Mouse (Mus musculus): ENCODE measurements around the gene Capn10. TPM values are rescaled to one million over a fixed set of nuclear protein-coding genes. Genes with fewer than 3 reads are reported as not detected.
"Not testable (repeated sequence)": the region's sequence is repeated elsewhere in the genome, so short reads cannot be mapped to it uniquely, and the experiment has no call there.

Gene Capn10
- total RNA-seq, 4 experiments from 2014 or later = 17.3 to 27.2 (median 24.3) TPM

DNA sequence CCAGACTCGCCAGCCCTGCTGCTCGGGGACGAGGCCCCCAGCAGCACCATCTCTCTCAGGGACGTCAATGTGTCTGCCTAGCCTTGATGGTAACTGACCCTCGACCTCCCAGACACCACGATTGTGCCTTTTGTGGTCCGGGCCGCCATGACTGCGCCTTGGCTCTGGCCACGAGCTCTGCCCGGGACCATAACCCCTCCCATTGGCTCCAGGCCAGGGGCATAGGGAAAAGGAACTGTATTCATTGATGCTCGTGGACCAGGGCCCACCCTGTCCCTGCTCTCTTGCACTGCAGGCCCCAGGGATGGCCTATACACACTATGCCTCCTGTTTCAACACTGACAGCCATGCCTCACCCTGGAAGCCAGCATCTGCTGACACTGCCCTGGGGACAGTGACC, 14.4 kb upstream of the Capn10 start:
- no peak for DNase-seq

DNA sequence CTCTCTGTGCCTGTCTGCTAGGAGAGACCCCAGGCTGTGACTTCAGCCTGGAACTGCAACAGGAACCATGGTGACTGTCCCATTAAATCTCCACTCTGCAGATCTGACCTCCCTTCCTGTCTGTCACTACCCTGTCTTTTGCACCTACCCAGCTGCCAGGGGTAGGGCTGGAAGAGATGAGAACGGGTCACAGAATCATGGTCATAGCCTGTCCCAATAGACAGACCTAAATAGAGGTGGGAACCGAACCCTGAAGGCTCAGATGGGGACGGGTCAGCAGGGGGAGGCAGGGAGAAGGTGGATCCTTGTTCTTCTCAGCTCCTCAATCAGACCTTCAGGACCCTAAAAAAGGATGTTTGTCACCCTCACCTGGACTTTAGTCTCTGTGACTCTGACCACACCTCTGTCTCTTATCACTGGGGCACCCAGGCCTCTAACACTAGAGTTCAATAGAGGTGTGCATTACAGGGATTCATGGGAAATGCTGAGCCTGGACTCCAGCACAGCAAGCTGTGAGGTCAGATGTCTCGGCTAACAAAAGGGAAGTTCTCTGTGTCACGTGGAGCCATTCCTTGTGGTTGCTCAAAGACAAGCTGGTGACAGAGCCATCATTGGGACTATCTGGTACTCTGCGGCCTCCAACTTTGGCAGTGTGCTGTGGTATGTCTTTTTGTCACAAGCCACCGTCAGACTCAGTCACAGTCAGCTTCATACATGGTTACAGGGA, 13.5 kb upstream of the Capn10 start:
- no peak for DNase-seq

DNA sequence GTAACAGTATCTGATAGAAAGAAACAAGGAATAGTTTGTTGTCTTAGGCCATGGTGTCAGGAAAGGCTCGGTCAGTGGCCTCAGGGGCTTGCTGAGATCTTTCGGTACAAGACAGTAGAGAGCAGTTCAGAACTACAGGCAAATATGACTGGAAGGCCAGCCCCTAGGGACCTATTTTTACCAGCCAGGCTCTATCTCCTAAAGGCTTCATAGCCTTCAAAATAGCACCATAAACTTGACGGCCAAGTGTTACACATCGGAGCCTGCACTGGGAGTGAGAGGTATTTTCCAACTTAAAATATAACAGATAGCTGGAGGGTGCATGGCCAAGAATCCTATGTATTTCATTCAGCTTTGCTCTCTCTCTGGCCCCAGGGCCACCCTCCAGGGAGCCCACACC, 12.7 kb upstream of the Capn10 start:
- no peak for DNase-seq

DNA sequence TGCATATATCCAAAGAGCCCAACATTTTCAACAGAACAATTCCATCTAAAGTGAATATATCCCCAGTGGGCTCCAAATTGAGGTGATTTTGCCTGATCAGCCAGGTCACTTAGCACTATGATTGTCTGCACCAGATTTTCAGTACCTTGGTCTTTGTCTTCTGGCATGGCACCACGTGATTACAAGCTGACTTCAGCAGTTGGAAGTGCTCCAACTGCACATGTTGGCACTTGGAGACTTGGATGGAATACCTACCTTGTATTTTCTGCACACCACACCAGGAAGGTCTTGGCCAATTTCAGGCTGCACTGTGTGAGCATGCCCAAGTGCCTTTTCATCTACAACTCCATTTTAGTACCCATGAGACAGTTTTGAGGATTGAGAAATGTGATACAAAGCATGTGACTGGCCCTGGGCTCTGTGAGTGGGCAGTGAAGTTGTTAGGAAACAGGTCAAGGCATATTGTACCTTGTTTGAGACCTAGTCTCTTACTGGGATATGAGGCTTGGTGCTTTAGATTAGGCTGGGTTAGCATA, 3.9 kb upstream of the Capn10 start:
- no peak for DNase-seq

DNA sequence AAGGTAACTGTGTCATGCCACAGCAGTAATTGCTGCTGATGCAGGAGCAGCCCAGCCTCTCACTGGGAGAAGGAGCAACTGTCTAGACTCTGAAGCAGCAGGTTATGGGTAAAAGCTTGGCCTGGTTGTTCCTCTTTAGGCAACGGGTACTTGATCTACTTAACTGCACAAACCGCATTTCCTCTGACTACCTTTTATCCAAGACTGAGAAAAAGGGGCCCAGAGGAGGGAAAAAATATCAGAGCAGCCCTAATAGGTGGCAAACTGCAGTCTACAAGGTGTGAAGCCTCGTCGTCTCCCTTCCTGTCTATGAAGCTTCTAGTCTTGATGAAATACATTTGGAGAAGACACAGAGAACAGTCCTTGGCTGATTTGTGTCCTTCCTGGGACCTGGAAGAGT, 565 bp upstream of the Capn10 start:
- no peak for DNase-seq

DNA sequence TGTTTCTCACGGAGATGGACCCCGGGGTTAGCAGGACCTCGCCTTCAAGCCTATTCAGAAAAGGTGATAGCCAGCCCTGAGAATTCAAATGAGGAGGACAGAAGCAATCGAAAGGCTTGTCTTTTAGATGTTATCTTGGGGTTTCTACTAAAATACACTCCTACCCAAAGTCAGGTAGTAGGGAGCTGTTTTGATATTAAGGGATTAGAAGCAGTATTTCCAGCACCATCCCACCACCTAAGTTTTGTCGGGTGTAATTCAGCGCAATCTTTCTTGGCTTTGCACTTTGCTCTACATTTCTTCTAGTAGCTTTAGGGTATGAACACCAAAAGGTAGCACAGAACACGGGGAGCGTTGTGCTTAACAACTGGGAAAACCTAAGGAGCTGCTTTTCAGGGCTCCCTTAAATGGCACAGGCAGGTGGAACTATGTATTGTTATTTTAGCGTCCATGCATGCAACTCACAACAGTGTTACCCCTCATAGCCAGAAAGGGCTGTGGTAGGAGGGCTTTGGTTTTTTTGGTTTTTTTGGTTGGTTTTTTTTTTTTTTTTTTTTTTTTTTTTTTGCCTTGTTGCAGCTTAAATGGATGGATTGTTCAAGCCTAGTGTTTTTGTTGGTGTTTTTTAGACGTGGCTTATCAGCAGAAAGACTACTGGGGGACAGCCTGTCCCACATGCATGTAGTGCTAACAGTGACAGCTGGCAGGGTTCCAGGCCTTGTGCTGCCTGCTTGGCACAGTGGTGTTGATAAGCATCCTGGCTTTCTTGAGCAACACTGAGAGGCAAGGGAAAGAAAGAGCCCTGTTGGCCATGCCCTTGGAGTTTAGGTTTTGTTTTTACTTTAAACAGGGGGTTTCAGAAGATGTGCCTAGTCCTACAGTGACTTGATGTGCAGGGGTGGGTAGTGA, 1.1 kb downstream of the Capn10 start:
- peak; percentile 46 for DNase-seq

DNA sequence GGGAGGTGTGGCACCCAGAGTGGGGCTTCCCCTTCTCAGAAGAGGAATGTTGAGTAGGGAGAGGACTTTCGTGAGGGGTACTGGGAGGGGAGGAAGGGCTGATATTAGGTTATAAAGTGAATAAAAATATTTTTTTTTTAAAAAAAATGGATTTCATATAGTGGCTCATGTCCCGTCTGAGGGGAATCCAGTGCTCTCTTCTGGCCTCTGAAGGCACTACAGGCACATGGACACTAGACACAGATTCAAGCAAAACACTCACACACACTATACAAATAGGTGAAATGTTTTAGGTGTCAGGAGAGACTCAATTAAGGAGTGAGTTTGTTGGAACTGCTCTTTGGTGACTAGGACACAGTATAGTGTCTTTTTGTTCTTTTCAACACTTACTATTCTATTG, 1.8 kb downstream of the Capn10 start:
- no peak for DNase-seq

DNA sequence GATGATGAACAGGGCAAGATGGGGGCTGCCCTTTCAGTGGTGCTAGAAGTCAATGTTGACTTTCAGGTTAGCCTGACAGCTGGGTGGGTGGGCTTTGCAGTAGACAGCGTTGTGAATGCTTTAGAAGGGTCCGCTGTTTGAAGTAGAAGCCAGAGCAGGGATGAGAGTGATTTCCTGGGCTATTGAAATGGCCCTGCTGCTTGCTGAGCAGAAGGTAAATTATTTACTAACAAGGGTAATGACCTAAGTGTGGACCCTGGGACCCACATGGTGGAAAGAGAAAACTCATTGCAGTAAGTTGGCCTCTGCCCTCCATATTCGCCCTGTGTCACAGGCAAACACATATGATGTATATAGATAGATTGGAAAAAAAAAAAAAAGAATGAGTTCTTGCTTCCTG, 2.3 kb downstream of the Capn10 start:
- no peak for DNase-seq

DNA sequence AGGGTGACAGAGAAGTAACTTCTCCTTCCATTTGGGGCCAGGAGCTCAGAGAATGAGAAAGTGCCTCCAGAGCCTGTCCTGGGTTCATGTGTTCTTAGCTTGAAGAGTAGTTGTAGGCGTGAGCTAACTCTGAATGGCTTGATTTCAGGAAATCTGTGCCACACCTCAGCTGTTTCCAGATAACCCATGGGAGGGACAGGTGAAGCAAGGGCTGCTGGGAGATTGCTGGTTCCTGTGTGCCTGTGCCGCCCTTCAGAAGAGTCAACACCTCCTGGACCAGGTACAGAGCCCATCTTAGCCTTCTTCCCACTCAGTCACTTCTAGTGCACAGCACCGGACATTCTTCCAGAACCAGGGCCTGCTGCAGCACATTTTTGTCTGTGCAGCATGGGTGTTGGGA, 3.6 kb downstream of the Capn10 start:
- DNase-seq = no peak

DNA sequence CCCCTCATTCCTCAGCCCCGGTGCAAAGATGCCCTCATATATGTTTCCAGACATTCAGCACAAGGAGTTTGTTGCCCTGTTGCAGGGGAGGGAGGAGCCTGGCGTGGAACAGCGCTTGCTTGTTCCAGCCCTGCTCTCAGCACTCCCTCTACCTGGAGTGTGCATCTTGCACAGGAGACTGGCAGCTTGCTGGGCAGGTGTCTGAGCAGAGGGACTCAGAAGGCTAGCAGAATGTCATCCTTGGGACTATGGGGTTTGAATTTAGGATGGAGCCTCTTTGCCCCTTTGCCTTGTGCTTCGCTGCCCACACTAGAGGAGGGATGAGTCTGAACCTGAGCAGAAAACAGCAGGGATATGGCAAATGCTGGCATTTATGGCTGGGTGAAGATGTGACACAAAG, 5.6 kb downstream of the Capn10 start:
- DNase-seq = no peak

DNA sequence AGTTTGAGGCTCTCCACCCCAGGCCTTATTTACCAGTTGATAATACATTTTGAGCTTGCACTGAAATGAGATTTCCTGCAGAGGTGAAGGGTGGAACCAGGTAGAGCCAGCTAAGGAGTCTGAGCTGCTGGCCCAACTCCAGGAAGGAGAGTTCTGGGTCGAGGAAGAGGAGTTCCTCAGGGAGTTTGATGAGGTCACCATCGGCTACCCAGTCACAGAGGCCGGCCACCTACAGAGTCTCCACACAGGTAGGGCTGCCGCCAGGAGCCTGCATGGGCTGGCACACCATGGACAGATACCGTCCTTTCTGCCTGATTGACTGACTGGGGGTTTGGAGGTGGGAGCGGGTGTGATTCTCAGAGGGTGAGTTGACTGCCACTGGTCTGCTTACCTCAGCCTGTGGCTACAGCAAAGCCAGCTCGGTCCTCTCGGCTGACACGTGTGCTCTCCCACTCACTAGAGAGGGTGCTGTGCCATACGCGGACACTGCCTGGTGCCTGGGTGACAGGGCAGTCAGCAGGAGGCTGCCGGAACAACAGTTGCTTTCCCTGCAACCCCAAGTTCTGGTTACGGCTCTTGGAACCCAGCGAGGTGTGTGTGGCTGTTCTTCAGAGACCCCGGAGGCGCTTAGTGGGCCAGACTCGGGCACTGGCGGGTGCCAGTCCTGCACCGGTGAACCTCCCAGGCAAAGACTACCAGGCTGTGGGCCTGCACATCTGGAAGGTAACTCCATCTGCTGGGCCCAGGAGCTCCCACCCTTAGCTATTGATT, 9.2 kb downstream of the Capn10 start:
- no peak for DNase-seq

DNA sequence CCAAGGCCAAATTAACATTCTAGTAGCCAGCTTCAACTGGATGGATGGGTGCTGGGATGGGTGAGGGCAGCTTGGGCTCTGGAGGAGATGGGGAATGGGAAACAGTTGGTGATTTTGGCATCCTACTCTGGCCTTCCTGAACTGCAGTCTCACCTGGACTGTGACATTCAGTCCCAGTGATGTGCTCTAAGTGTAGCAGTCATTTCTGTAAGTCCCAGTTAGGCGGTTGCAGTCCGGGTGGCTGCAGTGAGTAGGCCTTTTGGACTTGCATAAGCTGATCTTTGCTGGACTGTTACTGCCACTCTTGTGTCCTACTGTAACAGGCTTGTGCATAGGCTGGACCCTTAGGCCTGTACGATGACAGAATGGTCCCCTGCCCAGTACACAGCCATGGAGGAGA, 13.8 kb downstream of the Capn10 start:
- no peak for DNase-seq

DNA sequence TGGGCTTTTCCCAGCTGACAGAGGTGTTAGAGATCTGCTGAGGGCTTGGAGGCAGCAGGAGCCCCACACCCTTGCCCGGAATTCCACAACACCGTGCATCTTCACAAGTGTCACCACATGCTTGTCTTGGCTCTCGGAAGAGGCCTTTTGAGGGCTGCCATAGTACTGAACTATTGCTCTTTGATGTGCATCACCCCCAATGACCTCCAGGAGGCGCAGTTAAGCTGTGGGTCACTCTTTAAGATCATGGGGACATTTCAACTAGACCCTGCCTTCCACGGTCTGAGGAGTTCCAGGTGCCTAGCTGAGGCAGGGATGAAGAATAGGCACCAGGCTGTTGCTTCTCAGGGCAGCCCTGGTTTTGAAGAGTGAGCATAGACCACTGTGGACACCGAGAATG, 15.2 kb downstream of the Capn10 start:
- DNase-seq = no peak

DNA sequence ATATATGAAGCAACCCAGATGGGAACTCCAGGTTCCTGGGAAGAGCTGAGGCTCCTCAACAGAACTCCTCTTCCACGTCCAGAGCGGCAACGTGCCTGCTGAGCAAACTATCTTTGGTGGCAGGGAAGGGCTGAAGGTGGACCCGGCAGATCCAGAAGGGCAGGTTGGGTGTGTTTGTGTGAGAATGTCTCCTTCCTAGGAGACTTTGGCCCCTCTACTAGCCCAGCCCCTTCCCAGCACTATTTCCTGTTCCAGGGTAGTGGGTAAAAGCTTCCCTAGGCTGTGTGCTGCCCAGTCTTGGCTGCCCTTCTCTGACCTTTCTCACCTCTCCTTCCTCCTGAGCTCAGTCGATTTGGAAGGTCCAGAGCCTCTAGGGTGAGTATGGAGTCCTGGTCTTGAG, 16.4 kb downstream of the Capn10 start, which contains the start of gene Gpr35:
Gene Gpr35, plus strand, starts transcription at position 259 of the 400 bp plus-strand sequence.
- no peak for DNase-seq

DNA sequence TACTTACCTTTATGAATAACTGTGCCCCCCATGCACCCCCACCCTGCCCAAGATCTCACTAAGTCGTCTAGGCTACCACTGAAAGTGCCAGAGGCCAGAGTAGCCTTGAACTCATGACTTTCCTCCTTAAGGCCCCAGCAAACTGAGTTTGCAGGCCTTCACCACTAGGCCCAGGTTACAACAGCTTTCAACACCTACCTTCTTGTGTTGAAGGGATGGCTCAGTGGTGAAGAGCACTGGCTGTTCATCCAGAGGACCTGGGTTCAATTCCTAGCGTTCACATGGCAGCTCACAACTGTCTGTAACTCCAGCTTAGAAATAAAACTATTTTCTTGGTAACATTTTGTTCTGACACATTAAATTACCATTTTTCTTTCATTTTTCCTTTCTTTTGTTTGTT, 19.5 kb downstream of the Capn10 start:
- DNase-seq = no peak

DNA sequence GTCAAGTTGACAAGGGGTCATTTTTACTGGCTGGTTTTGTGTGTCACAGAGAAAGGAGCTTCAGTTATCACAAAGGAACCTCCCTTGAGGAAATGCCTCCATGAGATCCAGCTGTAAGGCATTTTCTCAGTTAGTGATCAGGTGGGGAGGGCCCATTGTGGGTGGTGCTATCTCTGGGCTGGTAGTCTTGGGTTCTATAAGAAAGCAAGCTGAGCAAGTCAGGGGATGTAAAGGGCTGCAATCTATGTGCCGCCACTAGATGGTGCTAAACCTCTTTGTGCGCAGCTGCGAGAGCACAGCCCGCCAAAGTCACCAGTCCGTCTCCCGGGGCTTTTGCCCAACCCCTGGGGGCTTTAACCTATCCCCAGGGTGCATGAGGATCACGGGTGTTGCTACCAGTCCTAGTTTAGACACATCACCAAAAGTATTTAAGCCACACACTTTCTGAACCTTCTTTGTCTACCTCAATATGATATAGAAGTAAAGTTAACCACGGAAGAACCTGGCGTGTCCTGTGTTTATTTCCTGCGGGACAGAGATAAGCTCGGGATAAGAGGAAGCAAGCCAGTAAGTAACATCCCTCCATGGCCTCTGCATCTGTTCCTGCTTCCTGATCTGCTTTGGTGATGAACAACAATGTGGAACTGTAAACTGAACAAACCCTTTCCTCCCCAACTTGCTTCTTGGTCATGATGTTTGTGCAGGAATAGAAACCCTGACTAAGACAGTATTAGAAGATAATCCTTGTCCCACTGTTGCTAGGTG, 22.6 kb downstream of the Capn10 start:
- DNase-seq = peak; percentile 53

DNA sequence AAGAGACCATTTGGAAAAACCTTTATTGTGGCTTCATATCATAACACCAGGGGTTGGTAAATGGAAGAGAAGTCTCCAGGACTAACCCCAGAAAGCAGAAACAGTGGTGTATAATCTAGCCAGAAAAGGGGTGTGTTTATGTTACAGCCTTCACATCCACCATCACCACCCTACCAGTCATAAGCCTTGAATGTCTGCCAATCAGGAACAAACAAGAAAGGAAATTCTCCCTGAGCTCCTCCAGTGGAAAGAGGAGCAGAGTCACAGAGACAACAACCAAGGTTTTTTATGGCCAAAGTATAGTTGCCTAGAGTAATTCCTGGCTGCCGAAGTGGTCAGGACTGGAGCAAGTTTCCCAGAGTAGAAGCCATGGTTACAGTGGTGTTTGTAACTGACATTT, 24.8 kb downstream of the Capn10 start:
- no peak for DNase-seq

DNA sequence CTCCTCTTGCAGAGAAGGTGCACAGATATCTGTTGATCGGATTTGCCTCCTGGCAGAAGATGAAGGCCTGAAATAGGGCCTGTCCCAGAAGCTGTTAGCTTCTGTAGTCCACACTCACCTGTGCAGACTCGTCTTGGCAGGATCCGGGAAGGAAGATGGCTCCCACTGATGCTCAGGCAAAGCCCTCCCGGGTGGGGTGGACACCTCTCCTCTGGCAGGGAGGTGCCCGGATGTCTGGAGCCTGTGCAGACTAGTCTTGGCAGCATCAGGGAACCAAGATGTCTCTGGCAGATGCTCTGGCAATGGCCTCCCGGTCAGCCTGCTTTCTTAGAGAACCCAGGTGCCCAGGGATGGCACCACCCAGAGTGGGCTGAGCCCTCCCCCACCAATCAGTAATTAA, 36.6 kb downstream of the Capn10 start:
- not testable (repeated sequence) for DNase-seq

DNA sequence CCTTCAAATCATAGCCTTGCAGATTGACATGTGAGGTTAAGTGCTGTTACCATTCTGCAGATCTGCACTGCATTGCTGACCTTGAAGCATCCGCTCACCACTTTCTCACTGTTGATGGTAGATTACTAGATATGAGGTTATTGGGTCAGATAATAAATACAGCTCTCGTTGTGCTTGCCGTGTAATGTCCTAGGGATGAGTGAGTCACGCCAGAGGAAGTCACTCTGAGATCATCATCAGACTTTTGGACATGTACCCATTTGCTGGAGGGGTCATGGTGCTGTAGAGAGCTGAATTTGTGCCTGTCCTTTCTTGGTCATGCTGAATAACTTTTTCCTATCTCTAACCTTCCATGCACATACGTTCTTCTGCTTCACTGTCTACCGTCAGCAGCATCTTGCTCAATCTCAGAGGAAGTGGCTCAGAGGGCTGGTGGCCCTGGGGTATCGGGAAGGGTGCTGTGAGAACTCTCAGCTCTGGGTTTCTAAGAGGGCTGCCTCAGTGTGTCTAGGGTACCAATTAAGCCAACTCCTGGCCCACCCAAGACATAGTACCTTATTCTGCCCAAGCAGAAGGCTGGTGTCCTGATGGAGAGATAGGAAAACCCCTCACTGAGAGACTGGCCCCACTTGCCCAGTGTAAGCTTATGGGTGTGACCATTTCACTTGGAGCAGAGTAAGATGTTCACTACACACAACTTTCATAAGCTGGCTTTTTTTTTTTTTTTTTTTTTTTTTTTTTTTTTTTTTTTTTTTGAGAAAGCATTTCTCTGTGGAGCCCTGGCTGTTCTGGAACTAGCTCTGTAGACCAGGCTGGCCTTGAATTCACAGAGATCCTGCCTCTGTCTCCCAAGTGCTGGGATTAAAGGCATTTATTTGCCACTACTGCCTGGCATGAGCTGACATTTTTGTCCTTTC, 38.0 kb downstream of the Capn10 start:
- DNase-seq = no peak

DNA sequence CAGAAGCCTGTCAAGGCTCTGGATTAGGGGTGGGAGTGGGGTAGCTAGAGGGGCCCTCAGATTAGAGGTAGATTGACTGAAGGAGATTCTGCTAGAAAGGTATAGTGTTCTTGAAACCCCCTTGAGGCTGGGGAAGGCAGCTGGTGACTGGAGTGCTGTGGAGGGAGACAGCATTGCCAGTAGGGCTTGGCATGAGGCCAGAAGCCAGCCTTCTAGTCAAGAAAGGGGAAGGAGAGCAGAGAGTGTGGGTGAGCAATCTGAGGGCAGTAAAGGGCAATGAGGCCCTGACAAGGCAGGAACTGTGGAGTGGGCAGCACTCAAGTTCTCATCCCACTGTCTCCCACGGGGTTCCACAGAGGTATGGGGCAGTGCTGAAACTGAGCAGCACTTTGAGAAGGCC, 38.7 kb downstream of the Capn10 start:
- DNase-seq = peak; percentile 50

DNA sequence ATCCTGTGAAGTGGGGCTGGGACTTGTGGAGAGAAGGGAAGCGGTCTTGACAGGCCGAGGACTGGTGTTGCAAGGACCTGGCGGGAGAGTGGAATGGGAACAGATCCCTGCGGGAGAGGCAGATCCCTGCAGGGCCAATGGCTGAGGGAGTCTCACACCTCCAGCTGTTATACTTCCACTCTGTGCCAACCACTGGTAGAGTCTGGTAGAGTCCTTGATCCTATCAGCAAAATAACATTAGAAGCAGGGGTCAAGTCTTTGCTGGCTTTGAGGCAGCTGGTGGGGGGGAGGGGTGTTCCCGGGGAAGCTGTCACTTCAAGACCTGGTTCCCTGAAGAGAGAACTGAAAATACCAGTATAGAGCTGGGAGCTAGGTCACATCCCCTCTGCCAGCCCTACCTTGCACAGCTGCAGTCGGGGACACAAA, 42.0 kb downstream of the Capn10 start:
- DNase-seq = no peak
